Mouse (Mus musculus): Measurements from ENCODE around the gene Hlcs. TPM values are rescaled to one million over a fixed set of nuclear protein-coding genes. Genes with fewer than 3 reads are reported as not detected.
A peak's percentile ranks its signal among the peaks of the same experiment; 100 is the strongest.

The Hlcs gene
- total RNA-seq, 2 experiments from 2014 or later = 12.4 to 13.7 TPM

DNA sequence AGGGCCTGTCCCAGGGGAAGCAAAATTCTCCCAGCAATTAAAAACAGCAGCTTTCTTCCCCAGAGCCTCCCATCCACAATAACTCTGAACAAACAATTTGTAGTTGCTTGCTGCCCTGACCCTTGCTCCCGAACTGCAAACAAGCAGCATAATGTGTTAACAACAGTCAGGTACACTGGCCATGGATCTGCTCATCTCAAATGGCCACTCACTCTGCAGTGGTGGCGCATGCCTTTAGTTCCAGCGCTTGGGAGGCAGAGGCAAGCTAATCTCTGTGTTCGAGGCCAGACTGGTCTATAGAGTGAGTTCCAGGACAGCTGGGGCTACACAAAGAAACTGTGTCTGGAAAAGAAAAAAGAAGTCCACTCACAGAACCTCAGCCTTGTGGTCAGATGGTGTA lies 22.2 kb downstream of the Hlcs start:
- DNase-seq (ENCODE audit: extremely low spot score in 1 of 2, low spot score in 1 of 2) = no peak

DNA sequence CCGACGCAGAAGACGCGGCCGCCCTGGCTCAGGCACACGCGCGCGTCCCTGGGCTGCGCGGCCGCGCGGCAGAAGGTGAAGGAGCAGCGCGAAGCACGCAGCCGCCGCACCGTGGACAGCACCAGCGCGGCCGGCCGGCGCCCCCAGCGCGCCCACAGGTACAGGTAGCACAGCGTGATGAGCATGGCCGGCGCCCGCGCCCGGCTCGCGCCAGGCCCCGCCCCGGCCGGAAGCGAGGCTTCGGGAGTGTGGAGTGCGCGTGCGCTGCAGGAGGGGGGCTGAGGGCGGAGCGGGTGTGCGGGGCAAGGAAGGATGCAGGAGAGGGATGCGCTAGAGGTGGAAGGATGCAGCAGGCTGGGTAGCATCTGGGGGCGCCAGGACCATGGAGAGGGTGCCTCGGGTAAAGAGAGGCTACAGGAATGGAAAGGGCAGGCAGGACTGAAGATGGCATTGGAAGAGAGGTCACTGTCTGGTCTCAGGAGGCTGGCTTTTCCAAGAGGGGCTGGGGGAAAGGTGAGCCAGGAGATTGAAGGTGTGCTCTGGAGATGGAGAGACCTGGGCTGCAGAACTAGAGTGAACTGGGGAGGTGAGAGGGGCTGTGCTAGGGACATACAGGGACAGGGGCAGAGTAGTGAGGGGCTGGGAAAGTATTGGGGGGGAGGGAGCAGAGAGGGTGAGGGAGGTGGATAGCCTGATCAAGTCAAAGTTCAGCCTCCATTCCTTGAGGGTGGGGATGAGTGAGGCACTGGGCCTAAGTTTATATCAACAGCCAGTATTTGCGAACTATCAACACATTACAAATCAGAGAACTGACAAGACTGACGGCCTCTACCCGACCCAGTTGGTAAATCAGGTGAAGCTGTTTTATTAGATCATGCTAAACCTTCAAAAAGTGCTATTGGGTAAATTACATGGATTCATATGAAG lies 23.0 kb downstream of the Hlcs start:
- DNase-seq (ENCODE audit: extremely low spot score in 1 of 2, low spot score in 1 of 2) = peak; percentile 55 to 70

DNA sequence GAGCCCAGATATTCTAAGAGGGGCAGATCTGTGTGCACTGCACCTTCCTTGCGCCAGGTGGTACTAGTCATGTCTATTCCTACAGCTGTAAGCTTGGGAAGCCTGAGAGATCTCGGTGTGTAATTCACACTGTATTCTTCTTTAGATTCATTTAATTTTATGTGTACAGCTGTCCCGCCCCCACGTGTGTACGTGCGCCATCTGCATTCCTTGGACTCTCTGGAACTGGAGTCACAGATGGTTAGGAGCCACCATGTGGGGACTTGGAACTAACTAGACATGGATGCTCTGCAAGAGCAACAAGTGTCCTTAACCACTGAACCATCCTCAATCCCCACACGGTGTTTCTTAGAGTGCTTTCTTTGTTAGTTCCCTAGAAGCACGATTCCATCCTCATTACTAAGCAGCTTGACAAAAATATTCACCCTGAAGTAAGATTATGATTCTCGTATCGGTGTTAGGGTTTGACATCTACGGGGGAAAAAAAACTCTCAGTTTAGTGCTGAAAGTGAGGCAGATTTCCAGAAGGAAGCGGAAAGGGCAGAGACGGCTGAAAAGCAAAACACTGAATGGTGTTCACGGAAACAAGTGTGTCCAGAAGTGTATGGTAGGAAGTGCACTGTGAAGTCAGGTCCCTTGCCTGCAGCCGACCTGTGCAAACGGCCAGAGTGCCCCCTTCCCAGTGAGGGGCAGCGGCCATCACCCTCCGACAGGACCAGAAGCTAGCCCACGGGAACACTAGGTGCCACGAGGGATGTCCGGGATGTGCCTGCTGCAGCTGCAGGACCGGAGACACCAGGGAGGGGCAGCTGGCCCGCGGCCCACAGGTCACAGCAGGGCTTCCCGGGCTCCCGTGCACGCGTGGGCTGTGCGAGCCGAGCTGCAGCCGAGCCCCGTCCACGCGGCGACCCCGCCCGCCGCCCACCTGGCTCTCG lies 24.0 kb downstream of the Hlcs start:
- DNase-seq (ENCODE audit: extremely low spot score in 1 of 2, low spot score in 1 of 2) = peak; percentile 49 to 72

GRCm38 (mm10) chr16:94287826-94288225 lies 25.5 kb downstream of the Hlcs start:
- no peak for DNase-seq (ENCODE audit: extremely low spot score in 1 of 2, low spot score in 1 of 2)

DNA sequence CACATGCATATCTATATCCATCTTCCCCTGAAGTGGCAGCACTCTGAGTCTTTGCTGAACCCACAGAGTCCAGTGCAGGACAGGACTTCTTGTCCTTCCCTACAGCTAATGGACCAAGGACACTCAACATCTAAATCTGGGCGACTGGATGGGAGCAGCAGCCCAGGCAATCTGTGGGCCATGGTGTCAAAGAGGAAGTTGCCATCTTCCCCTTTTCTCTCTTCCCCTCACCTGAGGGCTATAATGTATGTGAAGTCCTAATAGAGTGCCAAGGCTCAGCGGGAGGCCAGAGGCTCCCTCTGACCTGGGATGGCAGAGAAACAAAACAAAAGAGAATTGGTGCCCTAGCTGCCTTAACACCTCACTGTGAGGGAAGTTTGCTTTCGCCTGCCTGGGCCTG lies 29.4 kb downstream of the Hlcs start:
- no peak for DNase-seq (ENCODE audit: extremely low spot score in 1 of 2, low spot score in 1 of 2)

- no peak for DNase-seq (ENCODE audit: extremely low spot score in 1 of 2, low spot score in 1 of 2)
Measured at GRCm38 (mm10) chr16:94270826-94271225, 42.5 kb downstream of the Hlcs start.

GRCm38 (mm10) chr16:94269635-94270034 lies 43.7 kb downstream of the Hlcs start:
- DNase-seq (ENCODE audit: extremely low spot score in 1 of 2, low spot score in 1 of 2) = peak; percentile 86 to 94

DNA sequence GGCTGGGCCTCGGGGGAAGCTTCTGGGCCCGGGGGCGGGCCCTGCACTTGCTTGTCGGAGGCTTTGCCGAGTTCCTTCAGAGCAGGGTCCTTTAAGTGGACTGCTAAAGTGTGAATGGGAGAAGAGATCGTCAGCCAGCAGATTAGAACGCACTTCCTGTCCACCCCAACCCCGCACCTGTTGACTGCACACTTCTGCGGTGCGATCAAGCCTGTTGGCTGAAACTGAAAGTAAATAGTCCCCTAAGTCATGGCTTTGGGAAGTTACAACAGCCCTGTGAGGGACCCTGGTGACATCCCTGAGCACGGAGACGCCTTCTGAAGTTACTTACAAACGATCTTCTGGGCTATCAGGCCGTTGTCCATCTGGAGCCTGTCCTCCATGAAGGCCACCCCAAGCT lies 45.2 kb downstream of the Hlcs start:
- DNase-seq (ENCODE audit: extremely low spot score in 1 of 2, low spot score in 1 of 2) = no peak

GRCm38 (mm10) chr16:94264611-94265010 lies 48.8 kb downstream of the Hlcs start:
- DNase-seq (ENCODE audit: extremely low spot score in 1 of 2, low spot score in 1 of 2) = no peak

- DNase-seq (ENCODE audit: extremely low spot score in 1 of 2, low spot score in 1 of 2) = no peak
Measured at GRCm38 (mm10) chr16:94262501-94262900, 50.9 kb downstream of the Hlcs start.

- DNase-seq (ENCODE audit: extremely low spot score in 1 of 2, low spot score in 1 of 2) = no peak
Measured at GRCm38 (mm10) chr16:94260938-94261630, 52.3 kb downstream of the Hlcs start.

- DNase-seq (ENCODE audit: extremely low spot score in 1 of 2, low spot score in 1 of 2) = peak; percentile 62 to 91
Measured at GRCm38 (mm10) chr16:94258366-94259310, 54.7 kb downstream of the Hlcs start.

DNA sequence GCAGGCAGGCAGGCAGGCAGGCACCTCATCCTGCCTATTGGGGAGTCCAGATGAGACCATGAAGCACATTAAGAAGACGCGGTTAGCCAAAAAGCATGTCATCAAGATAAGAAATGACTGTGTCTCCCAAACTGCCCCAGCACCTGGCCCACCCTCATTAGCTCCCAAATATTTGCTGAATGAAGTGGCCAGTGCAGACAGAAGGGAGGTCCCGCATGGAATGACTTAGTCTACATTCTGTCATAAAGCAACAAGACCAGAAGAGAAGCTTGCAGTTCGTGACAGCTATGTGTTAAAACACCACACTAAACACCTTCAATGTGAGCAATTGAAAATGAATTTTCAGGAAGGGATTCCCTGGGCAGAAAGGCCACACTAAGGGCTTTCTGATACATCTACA lies 57.8 kb downstream of the Hlcs start:
- no peak for DNase-seq (ENCODE audit: extremely low spot score in 1 of 2, low spot score in 1 of 2)

DNA sequence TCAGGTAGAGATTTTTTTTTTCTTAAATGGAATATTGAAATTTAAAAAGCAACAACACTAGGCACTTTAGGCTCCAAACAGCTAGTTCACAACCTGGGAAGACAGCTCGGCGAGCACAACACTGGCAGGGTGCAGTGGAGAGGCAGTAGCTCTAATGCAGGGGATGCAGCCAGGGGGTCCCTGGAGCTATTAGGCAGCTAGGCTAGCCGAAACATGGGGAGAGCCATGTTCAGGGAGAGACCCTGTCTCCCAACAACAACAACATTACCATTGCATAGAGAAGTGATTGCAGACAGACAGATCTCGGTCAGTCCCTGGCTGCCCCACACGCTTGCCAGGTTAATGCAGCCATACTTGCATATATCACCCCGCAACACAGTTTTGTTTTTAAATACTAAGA lies 58.3 kb downstream of the Hlcs start:
- no peak for DNase-seq (ENCODE audit: extremely low spot score in 1 of 2, low spot score in 1 of 2)

- DNase-seq (ENCODE audit: extremely low spot score in 1 of 2, low spot score in 1 of 2) = no peak
Measured at GRCm38 (mm10) chr16:94254415-94254891, 58.9 kb downstream of the Hlcs start.

- no peak for DNase-seq (ENCODE audit: extremely low spot score in 1 of 2, low spot score in 1 of 2)
Measured at GRCm38 (mm10) chr16:94253671-94254414, 59.5 kb downstream of the Hlcs start.

GRCm38 (mm10) chr16:94251756-94252155 lies 61.6 kb downstream of the Hlcs start:
- DNase-seq (ENCODE audit: extremely low spot score in 1 of 2, low spot score in 1 of 2) = no peak

DNA sequence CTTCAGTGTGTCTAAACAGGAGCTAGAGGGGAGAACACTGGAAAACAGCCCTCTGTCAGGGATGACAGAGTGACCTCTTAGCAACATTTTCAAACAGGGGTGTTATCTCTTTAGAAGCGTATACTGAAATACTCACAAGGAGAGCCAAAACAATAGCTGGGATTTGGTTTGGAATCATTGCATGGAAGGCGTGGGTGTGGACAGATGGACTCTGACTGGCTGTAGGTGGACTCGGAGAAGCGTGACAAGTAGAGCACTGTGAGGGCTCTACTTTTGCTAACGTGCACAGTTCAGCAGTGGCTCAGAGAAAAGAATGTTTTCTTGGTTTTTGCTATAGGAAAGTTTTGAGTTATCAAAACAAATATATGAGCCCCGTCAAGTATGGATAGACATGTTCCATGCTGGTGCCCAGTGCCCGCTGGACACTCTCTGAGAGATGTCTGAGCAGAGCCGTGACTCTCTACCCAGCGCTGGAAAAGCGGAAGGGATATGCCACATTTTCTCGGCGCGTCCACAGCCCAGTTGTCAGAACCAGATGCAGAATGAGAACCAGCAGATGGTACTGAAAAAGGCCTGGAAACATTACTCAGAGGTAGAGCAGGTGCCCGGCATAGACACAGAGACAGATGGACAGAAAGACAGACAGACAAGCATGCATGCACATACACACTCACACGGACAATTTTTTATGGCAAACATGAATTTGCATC lies 62.6 kb downstream of the Hlcs start:
- no peak for DNase-seq (ENCODE audit: extremely low spot score in 1 of 2, low spot score in 1 of 2)

All from layer of hippocampus, postnatal 25 days (tissue).